Mouse (Mus musculus) hindbrain, postnatal 0 days (tissue): ENCODE data around the gene Slc47a2. TPM values are rescaled to one million over a fixed set of nuclear protein-coding genes. Genes with fewer than 3 reads are reported as not detected.

Experiments used
- ATAC-seq: fragments of 200-750 bp; cut with Nextera tagmentation; 2 replicates; pipeline ENCODE4 v1.8.0; 2017; ENCODE audit warnings: mild to moderate bottlenecking, moderate TSS enrichment, moderate library complexity
- DNase-seq: peaks from one replicate; pipeline ENCODE4 v3.0.0-alpha.2; 2015; ENCODE audit warnings: low spot score
- H3K27ac ChIP-seq: fragments of 300-500 bp; sonication (generic); 2 replicates; pipeline ENCODE4 v1.5.1; 2014; ENCODE audit warnings: mild to moderate bottlenecking
- H3K27me3 ChIP-seq: fragments of 300-500 bp; sonication (generic); 2 replicates; pipeline ENCODE4 v1.6.1; 2014; ENCODE audit warnings: low read length, mixed read lengths; ENCODE audit not compliant: insufficient read depth
- H3K36me3 ChIP-seq: fragments of 300-500 bp; sonication (generic); 2 replicates; pipeline ENCODE4 v1.6.1; 2014; ENCODE audit warnings: low read length, mixed read lengths; ENCODE audit not compliant: insufficient read depth
- H3K4me1 ChIP-seq: fragments of 300-500 bp; sonication (generic); 2 replicates; pipeline ENCODE4 v1.6.1; 2014; ENCODE audit warnings: antibody characterized with exemption, low read length, mixed read lengths; ENCODE audit not compliant: insufficient read depth
- H3K4me2 ChIP-seq: fragments of 300-500 bp; sonication (generic); 2 replicates; pipeline ENCODE4 v1.6.1; 2014; ENCODE audit warnings: low read depth, mild to moderate bottlenecking, low read length, moderate library complexity, mixed read lengths
- H3K4me3 ChIP-seq: fragments of 300-500 bp; sonication (generic); 2 replicates; pipeline ENCODE4 v1.5.1; 2014; ENCODE audit warnings: low read length
- H3K9ac ChIP-seq: fragments of 300-500 bp; sonication (generic); replicated peaks from 2 replicates; pipeline ENCODE4 v1.6.1; 2014; ENCODE audit warnings: mild to moderate bottlenecking, low read length, moderate library complexity, mixed read lengths
- H3K9me3 ChIP-seq: fragments of 300-500 bp; sonication (generic); 2 replicates; pipeline ENCODE4 v1.6.1; 2016; ENCODE audit warnings: low read length, mixed read lengths
- CTCF ChIP-seq: IDR thresholded peaks from 2 replicates; pipeline ENCODE4 v1.5.1; 2016; ENCODE audit warnings: antibody characterized with exemption, control low read depth, low read depth
- WGBS: fragments of 180-500 bp; shearing (Covaris S2); extraction: QIAGEN DNeasy Blood & Tissue Kit; methylation state at CpG from one replicate; pipeline ENCODE4 v1.1.7; 2014; 5-methylcytosine and 5-hydroxymethylcytosine counted together
- polyA plus RNA-seq: library from polyadenylated mRNA; unstranded; fragments of >200 nt; fragmentation: Nextera tagmentation; extraction: Ambion mirVana; gene quantifications from 2 replicates; pipeline ENCODE4 v1.2.1, GENCODE M21; 2015
- total RNA-seq: library from RNA; depleted of rRNA; stranded (reverse); fragments of >200 nt; gene quantifications from 2 replicates; pipeline ENCODE4 v1.2.3, GENCODE M21; 2014; rRNA removed

Slc47a2 gene
- 0.16 TPM in 1 of 2 replicates, not detected in the other for total RNA-seq
- polyA plus RNA-seq, result 0.14 and 0.21 TPM in 2 replicates

GRCm38 (mm10) chr11:61342505-61343420 is at the start of gene Slc47a2:
Slc47a2 (minus strand) TSS chr11:61342860.
- WGBS, result 3% methylated on average over 61 of the region's 61 CpGs
- DNase-seq, result peak; percentile 54
- ATAC-seq, result 0 out of 2 replicates have a peak, but pooled peaks have one; percentile 18
- Histone ChIP-seq H3K27me3 (0 out of 2 replicates have a peak, but pooled peaks cover 11% of the 10 kb centered on the region), H3K4me1 (no peaks in the 10 kb centered on the region), H3K27ac (no peak within 1 kb of the TSS), H3K36me3 (no peaks in the 10 kb centered on the region), H3K9ac (0 out of 2 replicates have a peak within 1 kb of the TSS, but pooled peaks have one; percentile 13), H3K4me2 (peak within 1 kb of the TSS; percentile 67), H3K9me3 (no peaks in the 10 kb centered on the region), H3K4me3 (peak within 1 kb of the TSS; percentile 36)
- peak; percentile 64 for TF ChIP-seq CTCF

- WGBS, result 82% methylated on average over 4 of the region's 4 CpGs
- TF ChIP-seq CTCF, result no peak
- Histone ChIP-seq H3K9ac (no peak overlapping the region), H3K4me3 (no peak overlapping the region), H3K27ac (no peak overlapping the region), H3K4me1 (no peaks in the 10 kb centered on the region), H3K4me2 (no peak overlapping the region), H3K9me3 (no peaks in the 10 kb centered on the region), H3K27me3 (no peaks in the 10 kb centered on the region), H3K36me3 (no peaks in the 10 kb centered on the region)
- no peak for ATAC-seq
- no peak for DNase-seq
Observed at GRCm38 (mm10) chr11:61388936-61389335, 46.3 kb upstream of the Slc47a2 start.

GRCm38 (mm10) chr11:61388012-61388411 is 45.4 kb upstream of the Slc47a2 start:
- WGBS, result 67% methylated on average over 6 of the region's 6 CpGs
- peak; percentile 58 for TF ChIP-seq CTCF
- H3K9ac ChIP-seq, result no peak overlapping the region
- H3K4me1 ChIP-seq, result no peaks in the 10 kb centered on the region
- no peak overlapping the region for H3K4me2 ChIP-seq
- DNase-seq, result peak; percentile 61
- no peaks in the 10 kb centered on the region for H3K27me3 ChIP-seq
- H3K9me3 ChIP-seq, result no peaks in the 10 kb centered on the region
- H3K36me3 ChIP-seq, result no peaks in the 10 kb centered on the region
- H3K27ac ChIP-seq, result no peak overlapping the region
- ATAC-seq, result no peak
- no peak overlapping the region for H3K4me3 ChIP-seq

- Histone ChIP-seq H3K9me3 (no peaks in the 10 kb centered on the region), H3K4me1 (no peaks in the 10 kb centered on the region), H3K36me3 (no peaks in the 10 kb centered on the region), H3K27ac (no peak overlapping the region), H3K4me3 (no peak overlapping the region), H3K27me3 (no peaks in the 10 kb centered on the region), H3K4me2 (no peak overlapping the region), H3K9ac (no peak overlapping the region)
- ATAC-seq (no peak), DNase-seq (no peak)
- no peak for TF ChIP-seq CTCF
- 72% methylated on average over 6 of the region's 6 CpGs for WGBS
Observed at GRCm38 (mm10) chr11:61387233-61387632, 44.6 kb upstream of the Slc47a2 start.

GRCm38 (mm10) chr11:61385725-61386124 is 43.1 kb upstream of the Slc47a2 start:
- Histone ChIP-seq H3K4me1 (no peaks in the 10 kb centered on the region), H3K4me2 (no peak overlapping the region), H3K9ac (no peak overlapping the region), H3K9me3 (no peaks in the 10 kb centered on the region), H3K27ac (no peak overlapping the region), H3K36me3 (no peaks in the 10 kb centered on the region), H3K4me3 (no peak overlapping the region), H3K27me3 (no peaks in the 10 kb centered on the region)
- TF ChIP-seq CTCF, result no peak
- DNase-seq, result no peak
- no peak for ATAC-seq
- 77% methylated on average over 4 of the region's 4 CpGs for WGBS

GRCm38 (mm10) chr11:61381272-61381671 is 38.6 kb upstream of the Slc47a2 start:
- Histone ChIP-seq H3K4me3 (no peak overlapping the region), H3K9me3 (no peaks in the 10 kb centered on the region), H3K27ac (no peak overlapping the region), H3K36me3 (no peaks in the 10 kb centered on the region), H3K27me3 (peaks cover 17% of the 10 kb centered on the region), H3K4me1 (no peaks in the 10 kb centered on the region), H3K4me2 (no peak overlapping the region), H3K9ac (no peak overlapping the region)
- no peak for ATAC-seq
- 96% methylated on average over 1 of the region's 1 CpGs for WGBS
- no peak for TF ChIP-seq CTCF
- no peak for DNase-seq

GRCm38 (mm10) chr11:61378651-61379050 is 36.0 kb upstream of the Slc47a2 start:
- ATAC-seq (no peak), DNase-seq (no peak)
- H3K27me3 ChIP-seq, result peaks cover 19% of the 10 kb centered on the region
- no peak overlapping the region for H3K4me2 ChIP-seq
- H3K9ac ChIP-seq, result no peak overlapping the region
- TF ChIP-seq CTCF, result no peak
- no peaks in the 10 kb centered on the region for H3K9me3 ChIP-seq
- no peaks in the 10 kb centered on the region for H3K36me3 ChIP-seq
- WGBS, result 85% methylated on average over 4 of the region's 4 CpGs
- H3K27ac ChIP-seq, result no peak overlapping the region
- H3K4me3 ChIP-seq, result no peak overlapping the region
- no peaks in the 10 kb centered on the region for H3K4me1 ChIP-seq
